ENCODE assay signal across 9 mouse cellular contexts in the genomic region with DNA sequence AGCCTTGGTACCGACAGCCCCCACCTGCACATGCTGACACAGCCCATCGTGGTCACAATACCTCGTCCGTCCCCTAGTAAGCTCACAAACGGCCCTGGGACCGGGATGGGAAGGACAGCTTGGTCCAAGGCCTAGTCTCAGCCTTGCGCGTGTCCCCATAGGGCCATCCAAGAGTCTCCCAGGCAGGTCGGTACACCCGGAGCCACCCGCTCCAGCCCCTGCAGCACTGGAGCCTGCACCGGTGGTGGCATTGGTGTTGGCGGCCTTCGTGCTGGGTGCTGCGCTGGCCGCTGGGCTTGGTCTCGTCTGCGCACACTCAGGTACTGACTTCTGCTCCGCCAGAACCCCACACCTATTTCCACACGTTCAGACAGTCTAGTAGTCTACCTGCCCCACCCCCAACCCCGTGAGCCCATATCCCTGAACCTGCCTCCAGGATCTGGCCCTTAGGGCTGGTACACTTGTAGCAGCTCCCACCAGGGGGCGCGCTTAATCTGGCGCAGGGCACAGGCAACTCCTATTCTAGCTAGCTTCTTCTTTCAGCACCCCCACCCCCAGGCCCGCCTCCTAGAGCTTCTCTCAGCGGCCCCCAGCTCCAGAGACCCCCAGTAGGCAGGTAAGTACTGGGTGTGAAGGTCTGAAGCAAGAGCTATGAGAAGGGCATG. TPM values are rescaled to one million over a fixed set of nuclear protein-coding genes. Genes with fewer than 3 reads are reported as not detected.
DNase-seq lines count a peak whose midpoint lies in the region; ATAC-seq and TF ChIP-seq lines count a peak whose summit lies in the region.
"Had no signal": no experiment of that assay in that cellular context is flagged by ENCODE, and none has a peak within 500 bp of the region (broad histone marks: within the 10 kb centered on the region; RNA-seq: fewer than 3 reads in every experiment).

No protein-coding gene starts in this region.

- peak; percentile 46 for ATAC-seq in Patski
- peak; percentile 34 for ATAC-seq in forebrain, postnatal 0 days
- peak; percentile 68 to 80 for ATAC-seq in hematopoietic stem cell, adult 5-6 weeks (replicated peaks in 1 of 2; ENCODE audit: insufficient read depth in 1 of 2, low FRiP score in 2 of 2, low TSS enrichment in 1 of 2, low read depth in 1 of 2, poor library complexity in 2 of 2, severe bottlenecking in 2 of 2)

- CTCF ChIA-PET in Patski (lab: Charles Lee): interaction anchor here (0.7 to 5.0 kb wide), 14 partner anchors 11 to 122 kb away, joined by 3 to 37 read pairs (median 4); a partner anchor contains a TSS

- WGBS in forebrain, postnatal 0 days: 34% methylated on average over 26 of the region's 26 CpGs

- no peak for TF ChIP-seq CTCF in Patski (IDR thresholded peaks at IDR 0.05)
- peak; percentile 87 for TF ChIP-seq CTCF in forebrain, postnatal 0 days (IDR thresholded peaks at IDR 0.05; ENCODE audit: low read depth)

- no peak overlapping the region for H3K9ac ChIP-seq in forebrain, postnatal 0 days
- H3K9ac ChIP-seq: lung, embryonic 15.5 days had no signal

- peaks cover 45% of the 10 kb centered on the region for H3K36me3 ChIP-seq in forebrain, postnatal 0 days (ENCODE audit: insufficient read depth)

- in situ Hi-C loops in Patski (cut with MboI; ENCODE audit: low pct_unique_long_range_greater_than_20kb): loop anchor here (5.0 kb wide), 1 partner anchor 122 kb away; no protein-coding TSS in a partner anchor

- no peak overlapping the region for H3K4me3 ChIP-seq in forebrain, postnatal 0 days (ENCODE audit: low read depth, low read length)
- H3K4me3 ChIP-seq: lung, embryonic 15.5 days had no signal

- H3K27me3 ChIP-seq in Patski: no peaks in the 10 kb centered on the region
- no peaks in the 10 kb centered on the region for H3K27me3 ChIP-seq in forebrain, postnatal 0 days (ENCODE audit: insufficient read depth, low read length)
- H3K27me3 ChIP-seq: lung, embryonic 15.5 days had no signal

- DNase-seq in Patski (ENCODE audit: low read depth, low spot score): no peak
- peak; percentile 82 to 86 for DNase-seq in cerebellum, adult 18-20 months
- peak; percentile 86 for DNase-seq in forebrain, postnatal 0 days
- DNase-seq in layer of hippocampus, postnatal 25 days (ENCODE audit: extremely low spot score in 1 of 2, low spot score in 1 of 2): peak; percentile 85 to 95
- peak; percentile 89 for DNase-seq in lung, postnatal 36 days
- DNase-seq in right cerebral cortex, postnatal 10 days (ENCODE audit: low spot score in 2 of 2): peak; percentile 88 to 90
- peak; percentile 86 for DNase-seq in urinary bladder, postnatal 25 days (ENCODE audit: low spot score)

- H3K27ac ChIP-seq in forebrain, postnatal 0 days (ENCODE audit: low read depth, low read length): no peak overlapping the region
- H3K27ac ChIP-seq: lung, embryonic 15.5 days had no signal

- H3K9me3 ChIP-seq in forebrain, postnatal 0 days (ENCODE audit: low read length): no peaks in the 10 kb centered on the region
- H3K9me3 ChIP-seq: lung, embryonic 15.5 days had no signal

- peaks cover 10% of the 10 kb centered on the region; the same call in 1 of the 2 replicates for H3K4me1 ChIP-seq in forebrain, postnatal 0 days (ENCODE audit: insufficient read depth)

- no peak overlapping the region for H3K4me2 ChIP-seq in forebrain, postnatal 0 days (ENCODE audit: low read depth)
- H3K4me2 ChIP-seq: lung, embryonic 15.5 days had no signal

- POLR2A ChIA-PET in Patski (lab: Charles Lee): interaction anchor here (0.9 to 3.8 kb wide), 2 partner anchors 11 to 15 kb away, joined by 3 to 20 read pairs; a partner anchor contains a TSS

RNA-seq across cellular contexts. Expression of a gene that starts 2.4 kb away (rescaled TPM):
- polyA plus RNA-seq in Patski (2021): 4.6 TPM
- 8.4 and 18.6 TPM in 2 replicates for total RNA-seq in forebrain, postnatal 0 days (2014; rRNA removed)
- polyA plus RNA-seq in forebrain, postnatal 0 days (2015; fragmentation: Nextera tagmentation; extraction: Ambion mirVana): 1.1 and 1.3 TPM in 2 replicates
- total RNA-seq in hematopoietic stem cell, adult 5-6 weeks (2017): 1.6 and 6.0 TPM in 2 replicates
- 10 to 100 TPM in 1 of 2 experiments, 1 to 10 TPM in 1; 7.9 to 12.8 TPM for total RNA-seq in layer of hippocampus, postnatal 25 days (2021)

RNA-seq across cellular contexts. Expression of a gene that starts 2.4 kb away (rescaled TPM):
- polyA plus RNA-seq in Patski (2021): 42.7 TPM
- total RNA-seq in forebrain, postnatal 0 days (2014; rRNA removed): 56.8 and 58.2 TPM in 2 replicates
- 56.0 and 65.5 TPM in 2 replicates for polyA plus RNA-seq in forebrain, postnatal 0 days (2015; fragmentation: Nextera tagmentation; extraction: Ambion mirVana)
- 12.8 and 13.9 TPM in 2 replicates for total RNA-seq in hematopoietic stem cell, adult 5-6 weeks (2017)
- 10 to 100 TPM; 29.5 to 30.2 TPM for total RNA-seq in layer of hippocampus, postnatal 25 days (2021)

RNA-seq across cellular contexts. Expression of a gene that starts 8.6 kb away (rescaled TPM):
- 81.0 TPM for polyA plus RNA-seq in Patski (2021)
- 111 and 113 TPM in 2 replicates for total RNA-seq in forebrain, postnatal 0 days (2014; rRNA removed)
- 452 and 513 TPM in 2 replicates for polyA plus RNA-seq in forebrain, postnatal 0 days (2015; fragmentation: Nextera tagmentation; extraction: Ambion mirVana)
- total RNA-seq in hematopoietic stem cell, adult 5-6 weeks (2017): 4.7 and 7.3 TPM in 2 replicates
- 100 to 1,000 TPM; 560 to 594 TPM for total RNA-seq in layer of hippocampus, postnatal 25 days (2021)

RNA-seq across cellular contexts. Expression of a gene that starts 11.8 kb away (rescaled TPM):
- not detected for polyA plus RNA-seq in Patski (2021)
- total RNA-seq in forebrain, postnatal 0 days (2014; rRNA removed): 1.3 TPM in 1 of 2 replicates, not detected in the other
- 0.10 and 0.67 TPM in 2 replicates for polyA plus RNA-seq in forebrain, postnatal 0 days (2015; fragmentation: Nextera tagmentation; extraction: Ambion mirVana)
- 1.3 TPM in 1 of 2 replicates, not detected in the other for total RNA-seq in hematopoietic stem cell, adult 5-6 weeks (2017)
- 1 to 10 TPM; 2.4 to 2.5 TPM for total RNA-seq in layer of hippocampus, postnatal 25 days (2021)

RNA-seq across cellular contexts. Expression of a gene that starts 11.9 kb away (rescaled TPM):
- 63.2 TPM for polyA plus RNA-seq in Patski (2021)
- 26.3 and 45.8 TPM in 2 replicates for total RNA-seq in forebrain, postnatal 0 days (2014; rRNA removed)
- 19.2 and 24.4 TPM in 2 replicates for polyA plus RNA-seq in forebrain, postnatal 0 days (2015; fragmentation: Nextera tagmentation; extraction: Ambion mirVana)
- 35.7 and 51.6 TPM in 2 replicates for total RNA-seq in hematopoietic stem cell, adult 5-6 weeks (2017)
- total RNA-seq in layer of hippocampus, postnatal 25 days (2021): 10 to 100 TPM; 90.6 to 96.3 TPM

Comparison
In these comparisons a context has a peak if more than half of its experiments do, and no peak if none do; other contexts are left out.
1. RNA of a gene that starts 8.6 kb away (total RNA-seq): 560 to 594 TPM in layer of hippocampus, postnatal 25 days and 111 to 113 TPM in forebrain, postnatal 0 days; 4.7 to 7.3 TPM in hematopoietic stem cell, adult 5-6 weeks; every median in the first group is over 10 times any median in the second.
2. Peak in every context shown above with its lines, with median percentiles within 50 percentile points of each other: ATAC-seq.